Mouse (Mus musculus) erythroblast, adult 5-6 weeks (primary cell): Measurements from ENCODE around the gene Bach1. TPM values are rescaled to one million over a fixed set of nuclear protein-coding genes. Genes with fewer than 3 reads are reported as not detected.
A peak's percentile ranks its signal among the peaks of the same experiment; 100 is the strongest.

Experiments used
- ATAC-seq: replicated peaks from 2 replicates; pipeline ENCODE4 v1.8.0; 2016; ENCODE audit warnings: moderate number of reproducible peaks, mild to moderate bottlenecking, moderate TSS enrichment, inconsistent platforms; ENCODE audit not compliant: poor library complexity, low FRiP score, severe bottlenecking
- total RNA-seq, 2 experiments: library from RNA; stranded (forward) in 1 of 2; stranded (reverse) in 1 of 2; fragments of 150-400 nt in 1 of 2; fragments of 200-764, 138-1000 nt in 1 of 2; gene quantifications; 2 replicates each; pipeline versions ENCODE4 v1.2.3 to v1.2.4; 2015 to 2017; ENCODE audit warnings: low replicate concordance in 2 of 2

Gene Bach1
- total RNA-seq (2015; ENCODE audit: low replicate concordance) = 25.7 and 53.4 TPM in 2 replicates
- 57.3 and 58.4 TPM in 2 replicates for total RNA-seq (2017; ENCODE audit: low replicate concordance)

GRCm38 (mm10) chr16:87698692-87699305 lies at the start of gene Bach1:
Gene Bach1, plus strand, starts transcription at chr16:87698945.
- ATAC-seq = peak; percentile 79

DNA sequence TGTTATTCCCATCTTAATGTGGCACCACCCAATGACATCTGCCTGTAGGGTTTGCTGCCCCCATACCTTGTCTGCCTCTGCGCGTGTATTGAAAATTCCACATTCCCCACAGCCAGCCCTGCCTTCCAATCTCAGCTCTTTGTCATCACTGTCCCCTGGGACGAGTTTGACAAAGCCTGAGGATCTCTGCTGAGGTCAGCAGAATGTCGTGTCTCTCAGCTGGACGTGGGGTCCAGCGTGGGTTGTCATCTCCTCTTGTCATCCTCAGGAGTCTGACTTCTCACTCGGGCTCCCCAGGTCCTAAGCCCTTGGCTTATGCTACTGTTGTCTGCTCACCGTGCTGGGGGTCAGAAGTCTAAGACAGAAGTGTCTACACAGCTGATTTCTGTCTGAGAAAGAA lies 46.4 kb upstream of the Bach1 start:
- ATAC-seq = no peak

DNA sequence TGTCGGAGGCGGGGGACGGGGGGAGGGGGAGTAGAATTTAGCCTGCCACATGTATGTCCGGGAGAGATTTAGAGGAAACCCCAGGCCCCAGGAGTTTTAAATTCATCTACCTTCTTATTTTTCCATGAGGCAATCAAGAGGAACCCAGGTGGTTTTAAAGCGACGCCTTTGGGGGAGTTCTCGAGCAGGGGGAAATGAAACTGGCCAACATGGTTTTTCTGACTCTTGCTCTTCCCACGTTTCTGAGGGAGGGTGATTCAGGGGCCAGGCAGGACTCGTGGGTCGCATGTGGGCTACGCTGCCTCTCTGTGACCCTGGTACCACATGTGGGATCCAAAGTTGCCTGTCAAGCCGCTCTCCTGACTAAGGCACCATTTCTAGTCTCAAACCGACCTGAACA lies 45.8 kb upstream of the Bach1 start:
- ATAC-seq = no peak

DNA sequence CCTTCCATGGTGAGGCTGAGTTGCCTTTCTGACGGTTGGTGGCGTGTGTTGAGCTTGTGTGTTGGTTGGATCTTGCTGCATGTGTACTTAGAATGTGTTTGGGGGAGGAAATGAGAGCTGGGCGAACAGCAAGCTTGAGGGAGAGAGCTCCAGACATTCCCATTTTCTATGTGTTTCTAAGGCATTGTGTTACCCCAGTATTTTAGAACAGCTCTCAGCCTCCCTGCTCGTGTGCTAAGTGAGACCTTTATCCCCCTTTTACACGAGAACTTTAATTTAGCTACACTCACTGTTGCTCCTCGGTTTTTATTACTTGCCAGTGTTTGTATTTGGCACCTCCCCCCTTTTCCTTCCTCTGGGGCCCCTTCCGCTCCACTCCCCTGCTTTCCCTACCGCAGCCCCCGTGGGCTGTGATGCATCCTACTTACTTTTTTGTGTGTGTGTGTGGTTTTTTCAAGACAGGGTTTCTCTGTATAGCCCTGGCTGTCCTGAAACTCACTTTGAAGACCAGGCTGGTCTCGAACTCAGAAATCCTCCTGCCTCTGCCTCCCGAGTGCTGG lies 44.6 kb upstream of the Bach1 start:
- no peak for ATAC-seq

DNA sequence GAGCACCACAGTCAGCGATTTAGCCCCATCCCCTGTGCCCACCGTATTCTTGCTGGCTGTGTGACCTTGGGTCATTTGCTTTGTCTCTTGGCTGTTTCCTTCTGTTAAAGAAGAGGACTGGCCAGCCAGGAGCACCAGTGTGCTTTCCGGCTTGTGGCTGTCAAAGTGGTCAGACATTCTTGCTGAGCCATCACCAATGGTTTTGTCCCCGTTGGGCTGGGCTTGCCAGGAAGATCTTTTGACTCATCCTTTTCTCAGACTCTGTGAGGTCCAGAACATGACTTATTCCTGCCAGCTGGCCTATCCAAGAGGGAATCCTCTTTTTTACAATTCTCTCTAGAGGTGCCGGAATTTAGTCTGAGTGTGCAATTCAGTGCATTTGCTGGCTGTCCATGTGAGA lies 43.7 kb upstream of the Bach1 start:
- no peak for ATAC-seq

DNA sequence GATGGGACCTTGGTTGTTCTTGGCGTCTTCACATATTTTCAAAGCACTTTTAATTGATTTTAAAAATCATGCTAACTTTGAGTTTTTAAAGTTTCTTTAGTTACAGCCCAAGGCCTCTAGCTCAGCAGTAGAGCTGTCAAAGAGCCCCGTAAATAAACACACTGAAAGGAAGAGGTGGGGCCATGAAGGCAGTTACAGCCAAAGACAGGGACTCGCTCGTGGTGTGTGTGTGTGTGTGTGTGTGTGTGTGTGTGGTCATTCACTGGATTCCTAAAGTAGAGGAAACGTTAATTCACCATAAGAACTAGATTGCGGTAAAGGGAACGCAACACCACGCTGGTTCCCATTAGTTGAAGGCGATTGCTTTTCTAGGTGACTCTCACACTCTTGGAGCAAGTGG lies 43.2 kb upstream of the Bach1 start:
- no peak for ATAC-seq

DNA sequence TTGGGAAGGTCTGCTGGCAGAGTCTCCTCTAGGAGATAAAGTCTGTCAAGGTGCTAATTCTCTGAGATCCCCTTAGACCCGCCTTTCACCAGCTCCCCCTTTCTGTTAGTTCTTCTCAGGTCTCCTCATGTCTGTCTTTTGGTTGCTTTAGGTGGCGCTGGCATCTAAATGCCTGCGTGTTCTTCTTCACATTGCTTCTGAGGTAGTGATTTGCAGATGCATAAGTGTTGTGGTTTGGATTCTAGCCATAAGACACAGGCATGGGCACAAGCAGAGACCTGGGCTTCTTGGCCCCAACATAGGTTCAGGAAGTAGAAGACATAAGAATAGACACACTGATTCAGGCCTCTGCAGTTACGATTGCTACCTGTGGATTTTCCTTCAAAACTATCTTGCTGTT lies 42.0 kb upstream of the Bach1 start:
- no peak for ATAC-seq

DNA sequence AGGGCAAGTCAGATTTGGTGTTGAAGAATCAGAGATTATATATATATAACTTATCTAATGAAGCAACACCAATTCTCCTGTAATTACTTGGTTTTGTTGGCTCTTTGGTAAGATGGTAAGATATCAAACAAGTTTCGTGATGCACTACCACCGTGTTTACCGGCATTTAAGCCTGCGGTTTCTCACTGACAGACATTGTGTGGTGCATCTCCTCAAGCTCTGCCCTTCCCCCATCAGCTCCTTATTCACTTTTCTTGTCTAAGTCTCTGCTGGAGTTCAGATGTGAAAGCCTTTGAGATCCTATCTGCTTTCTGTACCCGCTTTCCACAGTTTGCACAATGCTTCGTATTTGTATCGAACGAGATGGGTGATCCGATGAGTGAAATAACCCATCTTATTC lies 41.5 kb upstream of the Bach1 start:
- ATAC-seq = no peak

GRCm38 (mm10) chr16:87661024-87661471 lies 37.7 kb upstream of the Bach1 start:
- no peak for ATAC-seq

GRCm38 (mm10) chr16:87661636-87662035 lies 37.1 kb upstream of the Bach1 start:
- ATAC-seq = no peak

DNA sequence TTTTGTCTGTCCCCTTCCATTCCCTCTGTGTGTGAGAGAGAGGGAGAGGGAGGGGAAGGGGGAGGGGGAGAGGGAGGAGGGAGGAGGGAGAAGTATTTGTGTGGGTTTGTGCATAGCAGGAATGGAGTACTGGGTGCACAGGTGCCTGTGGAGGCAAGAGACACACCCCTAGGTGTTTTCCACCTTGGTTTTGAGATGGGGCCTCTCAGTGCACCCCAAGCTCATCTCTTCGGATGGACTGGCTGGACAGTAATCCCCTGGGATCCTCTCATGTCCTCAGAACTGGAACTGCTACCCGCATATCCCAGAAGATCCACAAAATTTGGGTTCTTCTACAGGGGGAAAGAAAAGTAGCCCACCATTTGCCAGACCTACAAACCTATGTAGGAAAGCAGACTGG lies 36.2 kb upstream of the Bach1 start:
- no peak for ATAC-seq

GRCm38 (mm10) chr16:87663890-87664289 lies 34.9 kb upstream of the Bach1 start:
- ATAC-seq = no peak

DNA sequence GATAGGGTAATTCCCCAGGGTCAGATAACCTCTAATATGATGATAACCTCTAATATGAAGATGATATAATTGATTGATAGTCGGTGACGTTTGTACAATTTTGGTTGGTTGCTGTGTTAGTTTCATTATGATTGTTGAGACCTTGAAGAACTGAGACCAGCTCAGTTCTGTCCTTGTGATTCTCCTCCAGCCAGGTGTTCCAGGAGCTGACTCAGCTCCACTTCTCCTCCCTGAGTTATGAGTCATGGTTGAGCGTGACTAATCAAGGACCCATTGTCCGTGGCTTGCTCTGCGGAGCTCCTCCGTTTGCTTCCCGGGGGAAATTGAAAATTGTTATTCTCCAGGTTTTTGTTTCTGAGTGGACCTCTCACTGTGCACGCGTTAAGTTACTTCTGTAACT lies 33.5 kb upstream of the Bach1 start:
- ATAC-seq = no peak

GRCm38 (mm10) chr16:87665752-87666619 lies 32.8 kb upstream of the Bach1 start:
- no peak for ATAC-seq

DNA sequence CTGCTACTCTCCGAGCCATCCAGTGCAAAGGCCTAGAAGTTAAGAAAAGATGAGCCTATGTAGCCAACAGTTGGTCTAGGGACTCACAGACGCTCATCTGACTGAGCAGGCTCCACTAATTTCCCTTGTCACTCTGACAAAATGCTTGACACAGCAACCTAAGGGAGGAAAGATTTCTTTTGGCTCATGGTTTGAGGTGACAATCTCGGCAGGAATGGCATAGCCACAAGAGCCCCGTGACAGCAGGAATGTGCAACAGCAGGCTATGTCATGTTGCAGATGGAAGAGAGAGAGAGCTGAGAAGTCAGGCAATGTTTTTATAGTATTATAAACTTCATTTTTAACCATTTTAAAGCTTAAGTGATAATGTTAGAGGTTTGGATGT lies 32.1 kb upstream of the Bach1 start:
- ATAC-seq = no peak

DNA sequence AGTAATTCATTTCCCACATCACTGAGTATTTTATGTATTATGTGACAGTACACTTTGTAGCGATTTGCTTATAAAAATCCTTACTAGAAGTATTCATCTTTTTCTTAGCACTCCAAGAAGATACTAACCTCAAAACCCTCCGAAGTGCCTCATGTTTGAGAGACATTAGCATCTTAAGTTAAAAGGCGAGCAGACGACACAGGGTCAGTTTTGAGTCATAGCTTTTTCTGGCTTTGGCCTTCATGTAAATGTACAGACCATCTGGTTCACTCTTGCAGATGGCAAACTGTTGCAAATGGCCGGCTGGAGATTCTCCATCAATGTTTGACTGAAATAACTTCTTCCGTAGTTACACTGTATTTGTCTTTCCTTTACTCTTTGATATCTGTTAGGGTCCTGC lies 30.7 kb upstream of the Bach1 start:
- ATAC-seq = no peak

GRCm38 (mm10) chr16:87670091-87670820 lies 28.5 kb upstream of the Bach1 start:
- no peak for ATAC-seq

DNA sequence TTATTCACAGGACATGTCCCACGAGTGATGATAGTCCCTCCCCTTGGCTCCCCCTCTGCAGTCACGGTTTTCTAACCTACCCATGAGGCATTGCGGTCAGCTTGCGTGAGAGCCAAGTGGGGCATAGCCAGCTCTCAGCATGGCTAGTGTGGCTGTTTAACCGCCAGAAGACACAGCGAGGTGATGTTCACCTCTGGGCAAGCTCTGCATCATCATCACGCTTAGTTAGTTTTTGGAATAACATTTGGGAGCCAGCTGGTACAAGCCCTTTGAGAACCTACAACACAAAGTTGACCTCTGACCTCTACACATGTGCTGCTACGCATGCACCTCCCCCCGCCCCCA lies 28.0 kb upstream of the Bach1 start:
- ATAC-seq = no peak

DNA sequence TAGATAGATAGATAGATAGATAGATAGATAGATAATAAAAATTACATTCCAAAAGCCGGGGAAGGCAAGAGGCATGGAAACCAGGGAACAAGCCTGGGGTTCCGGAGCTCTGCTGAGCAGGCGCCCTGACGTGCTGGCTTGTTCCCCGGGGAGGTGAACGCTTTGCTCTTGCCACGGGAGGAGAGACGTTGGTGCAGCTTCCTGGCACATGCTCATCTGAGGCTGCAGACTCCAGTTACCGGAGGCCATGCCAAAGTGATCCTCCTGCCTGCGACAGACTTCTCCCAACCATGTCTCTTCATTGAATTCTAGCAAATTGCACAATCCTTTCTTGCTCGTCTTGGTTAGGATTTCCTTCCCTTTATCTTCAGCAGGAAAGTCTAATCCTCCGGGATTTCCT lies 27.4 kb upstream of the Bach1 start:
- no peak for ATAC-seq

DNA sequence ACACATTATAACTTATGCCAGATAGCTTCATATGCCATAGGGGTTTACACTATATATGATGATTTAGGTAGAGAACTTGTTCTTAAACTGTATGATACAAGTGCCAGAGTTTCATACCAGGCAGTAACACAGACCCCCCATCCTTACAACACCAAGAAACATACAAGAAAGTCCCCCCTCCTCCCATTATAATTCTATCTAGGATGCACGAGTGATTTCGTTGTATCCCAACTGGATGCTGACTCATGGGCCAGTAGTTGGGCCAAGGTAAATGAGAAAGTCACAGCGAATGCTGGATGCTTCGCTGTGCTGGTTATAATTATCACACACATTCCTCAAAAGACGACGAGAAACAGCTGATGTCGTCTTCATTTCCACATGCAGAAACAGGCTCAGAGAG lies 25.6 kb upstream of the Bach1 start:
- no peak for ATAC-seq

DNA sequence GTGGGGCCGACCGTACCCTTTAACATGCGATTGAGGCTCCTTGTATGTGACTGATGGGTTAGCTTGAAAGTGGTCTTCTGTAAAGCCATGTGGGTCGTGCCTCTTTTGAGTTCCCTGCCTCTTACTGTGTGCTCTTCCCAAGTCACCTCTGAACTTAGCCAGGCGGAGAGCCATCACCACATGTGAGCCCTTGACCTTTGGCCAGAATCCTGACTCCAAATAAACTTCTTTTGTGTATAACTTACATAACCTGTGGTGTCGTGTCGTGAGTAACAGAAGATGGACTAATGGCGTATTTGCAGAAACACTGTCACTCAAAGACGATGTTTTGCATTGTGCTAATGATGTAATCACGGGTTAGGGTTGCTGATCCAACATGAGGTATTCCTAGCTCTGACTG lies 22.6 kb upstream of the Bach1 start:
- ATAC-seq = no peak
